Mouse (Mus musculus): ENCODE measurements around the gene Pcnx3. TPM values are rescaled to one million over a fixed set of nuclear protein-coding genes. Genes with fewer than 3 reads are reported as not detected.

Gene Pcnx3
- polyA plus RNA-seq (2015; fragmentation: Nextera tagmentation; extraction: Ambion mirVana): 25.6 and 29.1 TPM in 2 replicates

DNA sequence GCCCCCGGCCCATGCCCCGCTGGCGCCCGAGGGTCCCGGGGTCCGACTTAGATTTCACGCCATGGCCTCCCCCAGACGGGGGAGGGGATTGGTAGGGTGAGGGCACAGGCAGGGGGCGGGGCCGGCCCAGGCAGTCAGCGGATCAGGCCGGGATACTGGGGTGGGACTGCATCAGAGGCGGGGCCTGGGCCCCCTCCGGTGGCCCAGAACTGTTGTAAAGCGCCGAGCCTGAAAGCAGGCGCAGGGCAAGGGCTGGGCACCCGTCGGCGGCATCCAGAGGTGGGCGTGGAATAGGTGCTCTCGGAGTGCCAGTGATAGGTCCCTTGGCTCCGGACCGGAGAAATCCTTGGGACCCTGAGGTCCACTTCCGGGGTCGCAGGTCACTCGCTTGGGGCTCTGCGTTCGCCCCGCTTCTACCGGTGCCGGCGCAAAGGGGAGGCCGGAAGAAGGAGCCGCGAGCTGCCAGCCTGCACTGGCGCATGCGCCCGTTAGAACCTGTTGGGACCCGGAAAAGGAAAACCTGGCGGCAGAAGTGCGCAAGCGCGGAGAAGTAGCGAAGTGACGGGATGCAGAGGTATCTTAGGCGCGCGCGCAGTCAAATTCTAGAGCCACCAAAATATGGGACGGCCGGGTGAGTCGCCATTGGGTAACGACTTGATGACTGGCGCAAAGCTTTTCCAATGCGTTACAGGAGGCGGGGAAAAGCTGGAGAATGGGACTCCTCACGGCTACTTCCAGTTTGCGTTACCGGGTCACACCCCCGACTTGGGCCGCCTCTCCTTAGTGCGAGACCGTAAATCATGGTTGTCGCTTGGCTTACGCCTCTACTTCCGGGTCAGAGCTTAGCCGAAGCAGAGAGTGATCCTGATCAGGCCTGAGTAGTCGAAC, at the start of gene Pcnx3, which contains the start of gene Map3k11:
TSS of gene Pcnx3 (minus strand) at position 709 of the 888 bp plus-strand sequence.
TSS of gene Map3k11 (plus strand) at position 543 of the 888 bp plus-strand sequence.
- under 1% methylated on average over 68 of the region's 69 CpGs for WGBS
- Histone ChIP-seq H3K36me3 (peaks cover 55% of the 10 kb centered on the region), H3K4me1 (replicated peaks) (peaks cover 54% of the 10 kb centered on the region)

DNA sequence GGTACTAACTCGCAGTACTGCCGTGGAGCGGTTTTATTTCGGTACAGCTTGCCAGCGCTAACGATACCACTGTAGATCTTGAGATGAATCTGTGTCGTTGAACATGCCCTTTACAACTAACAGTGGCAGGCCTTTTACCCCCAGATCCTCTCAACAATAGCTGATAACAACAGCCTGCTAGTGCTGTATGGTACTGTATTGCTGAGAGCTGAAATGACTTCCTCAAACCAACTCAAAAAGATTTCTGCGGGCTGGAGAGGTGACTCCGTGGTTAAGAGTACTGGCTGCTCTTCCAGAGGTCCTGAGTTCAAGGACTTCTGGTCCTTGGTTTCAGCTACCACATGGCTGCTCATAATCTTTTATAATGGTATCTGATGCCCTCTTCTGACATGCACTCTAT, 45.6 kb upstream of the Pcnx3 start:
- 83% methylated on average over 9 of the region's 9 CpGs for WGBS
- Histone ChIP-seq H3K9me3 (no peaks in the 10 kb centered on the region), H3K4me3 (replicated peaks) (no peak overlapping the region), H3K4me2 (replicated peaks) (no peak overlapping the region), H3K36me3 (peaks cover 3% of the 10 kb centered on the region; the same call in 1 of the 2 replicates), H3K27me3 (peaks cover 22% of the 10 kb centered on the region), H3K9ac (replicated peaks) (no peak overlapping the region), H3K27ac (no peak overlapping the region), H3K4me1 (replicated peaks) (peaks cover 23% of the 10 kb centered on the region)
- no peak for ATAC-seq

More for the DNA sequence above, at the start of gene Pcnx3, which contains the start of gene Map3k11:
- peak within 1 kb of the TSS; percentile 97 for H3K9ac ChIP-seq (replicated peaks)
- peak; percentile 95 for ATAC-seq
- H3K4me2 ChIP-seq (replicated peaks): peak within 1 kb of the TSS; percentile 100
- H3K9me3 ChIP-seq: no peaks in the 10 kb centered on the region
- H3K27ac ChIP-seq: peak within 1 kb of the TSS; percentile 90
- H3K27me3 ChIP-seq: no peaks in the 10 kb centered on the region
- peak within 1 kb of the TSS; percentile 97 for H3K4me3 ChIP-seq (replicated peaks)

GRCm38 (mm10) chr19:5731264-5731978, 42.7 kb upstream of the Pcnx3 start:
- H3K27ac ChIP-seq: peak overlapping the region; percentile 79
- WGBS: 1% methylated on average over 47 of the region's 47 CpGs

DNA sequence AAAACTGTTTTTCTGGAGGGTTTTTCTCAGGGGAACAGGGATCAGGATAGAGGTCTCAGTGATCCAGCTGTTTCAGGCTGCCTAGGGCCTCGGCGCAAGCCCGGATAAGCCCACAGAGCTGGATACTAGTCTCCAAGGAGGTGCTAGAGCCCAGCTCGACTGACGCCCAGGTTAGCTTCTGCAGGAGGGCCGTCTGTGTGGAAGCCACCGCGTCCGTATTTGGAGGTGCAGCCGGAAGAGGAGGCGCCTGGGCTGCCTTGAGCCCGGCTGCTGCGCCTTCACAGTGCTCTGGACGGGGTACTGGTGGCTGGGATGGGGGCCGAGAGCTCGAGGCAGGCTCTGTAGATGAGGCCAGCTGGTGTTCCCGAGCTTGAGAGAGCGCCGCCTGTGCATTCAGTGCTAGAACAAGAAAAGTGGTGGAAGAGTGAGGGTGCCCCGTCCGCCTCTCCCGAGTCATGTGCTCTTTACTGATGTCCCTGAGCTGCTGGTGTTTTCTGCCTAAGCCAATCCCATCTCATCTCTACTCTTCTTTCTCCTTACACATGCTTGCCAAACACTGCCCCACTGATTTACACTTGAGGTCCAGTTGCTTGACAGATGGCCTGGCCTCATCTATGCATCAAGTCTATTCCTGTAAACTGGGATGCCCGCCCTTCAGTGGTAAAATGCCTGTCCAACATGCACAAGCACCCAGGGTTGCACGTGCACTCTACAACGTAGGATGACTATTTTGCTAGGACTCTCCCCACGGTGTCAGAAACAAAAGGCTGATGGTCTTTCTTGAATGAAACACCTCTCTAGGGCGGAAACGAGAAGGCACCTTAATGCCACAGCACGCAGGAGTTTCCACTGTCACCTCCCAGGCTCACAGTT, 41.8 kb upstream of the Pcnx3 start:
- peak overlapping the region; percentile 99 for H3K9ac ChIP-seq (replicated peaks)
- peak overlapping the region; percentile 97 for H3K4me2 ChIP-seq (replicated peaks)
- no peak for ATAC-seq
- H3K4me3 ChIP-seq (replicated peaks): peak overlapping the region; percentile 95
- H3K27ac ChIP-seq: 0 out of 2 replicates have a peak overlapping the region, but pooled peaks have one; percentile 98
- no peaks in the 10 kb centered on the region for H3K9me3 ChIP-seq
- peaks cover 8% of the 10 kb centered on the region; the same call in 1 of the 2 replicates for H3K27me3 ChIP-seq
- H3K36me3 ChIP-seq: peaks cover 9% of the 10 kb centered on the region
- peaks cover 54% of the 10 kb centered on the region for H3K4me1 ChIP-seq (replicated peaks)
- 75% methylated on average over 29 of the region's 29 CpGs for WGBS

More at GRCm38 (mm10) chr19:5731264-5731978, 42.7 kb upstream of the Pcnx3 start:
- H3K9me3 ChIP-seq: no peaks in the 10 kb centered on the region
- H3K4me2 ChIP-seq (replicated peaks): peak overlapping the region; percentile 97
- peaks cover 45% of the 10 kb centered on the region for H3K4me1 ChIP-seq (replicated peaks)
- ATAC-seq: peak; percentile 84
- peak overlapping the region; percentile 84 for H3K4me3 ChIP-seq (replicated peaks)
- H3K27me3 ChIP-seq: peaks cover 8% of the 10 kb centered on the region; the same call in 1 of the 2 replicates
- H3K36me3 ChIP-seq: peaks cover 5% of the 10 kb centered on the region; the same call in 1 of the 2 replicates
- H3K9ac ChIP-seq (replicated peaks): peak overlapping the region; percentile 82

DNA sequence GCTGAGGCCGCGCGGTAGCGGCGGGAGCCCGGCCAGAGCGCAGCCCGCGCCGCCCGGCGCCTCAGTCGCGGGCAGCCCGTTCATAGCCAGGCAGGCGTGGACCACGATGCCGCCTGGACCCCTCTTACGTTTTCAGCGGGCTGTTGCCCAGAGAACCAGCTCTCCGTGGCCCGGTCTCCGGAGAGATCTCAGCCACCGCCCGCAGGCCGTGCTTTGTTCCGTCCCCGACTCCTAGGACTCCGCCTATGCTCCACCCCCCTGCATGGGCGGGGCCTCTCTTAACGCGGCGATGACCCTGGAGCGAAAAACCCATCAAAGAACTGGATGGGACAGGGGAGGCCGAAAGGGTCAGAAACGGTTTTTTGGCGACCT, 40.7 kb upstream of the Pcnx3 start, which contains the start of gene Fam89b:
TSS of gene Fam89b (minus strand) at position 210 of the 372 bp plus-strand sequence.
- Histone ChIP-seq H3K4me1 (replicated peaks) (peaks cover 65% of the 10 kb centered on the region), H3K27me3 (peaks cover 3% of the 10 kb centered on the region; the same call in 1 of the 2 replicates), H3K4me2 (replicated peaks) (peak within 1 kb of the TSS; percentile 97), H3K27ac (peak within 1 kb of the TSS; percentile 98), H3K4me3 (replicated peaks) (peak within 1 kb of the TSS; percentile 95), H3K9ac (replicated peaks) (peak within 1 kb of the TSS; percentile 99), H3K9me3 (no peaks in the 10 kb centered on the region), H3K36me3 (peaks cover 20% of the 10 kb centered on the region)
- peak; percentile 79 for ATAC-seq
- under 1% methylated on average over 37 of the region's 37 CpGs for WGBS

GRCm38 (mm10) chr19:5728631-5729443, 40.1 kb upstream of the Pcnx3 start:
- H3K4me3 ChIP-seq (replicated peaks): peak overlapping the region; percentile 95
- H3K4me2 ChIP-seq (replicated peaks): peak overlapping the region; percentile 97
- peaks cover 26% of the 10 kb centered on the region for H3K36me3 ChIP-seq
- WGBS: 8% methylated on average over 37 of the region's 37 CpGs
- H3K9me3 ChIP-seq: no peaks in the 10 kb centered on the region
- ATAC-seq: peak; percentile 29
- H3K9ac ChIP-seq (replicated peaks): peak overlapping the region; percentile 99
- peaks cover 66% of the 10 kb centered on the region for H3K4me1 ChIP-seq (replicated peaks)
- H3K27ac ChIP-seq: peak overlapping the region; percentile 98
- no peaks in the 10 kb centered on the region for H3K27me3 ChIP-seq

GRCm38 (mm10) chr19:5727701-5728100, 39.0 kb upstream of the Pcnx3 start:
- no peak overlapping the region for H3K27ac ChIP-seq
- H3K4me1 ChIP-seq (replicated peaks): peaks cover 66% of the 10 kb centered on the region
- peaks cover 33% of the 10 kb centered on the region for H3K36me3 ChIP-seq
- peak overlapping the region; percentile 95 for H3K4me3 ChIP-seq (replicated peaks)
- no peak for ATAC-seq
- no peaks in the 10 kb centered on the region for H3K27me3 ChIP-seq
- H3K4me2 ChIP-seq (replicated peaks): peak overlapping the region; percentile 97
- H3K9ac ChIP-seq (replicated peaks): peak overlapping the region; percentile 99
- WGBS: 4% methylated on average over 14 of the region's 14 CpGs
- no peaks in the 10 kb centered on the region for H3K9me3 ChIP-seq

GRCm38 (mm10) chr19:5726961-5727578, 38.4 kb upstream of the Pcnx3 start:
- Histone ChIP-seq H3K4me1 (replicated peaks) (peaks cover 66% of the 10 kb centered on the region), H3K27ac (no peak overlapping the region), H3K9me3 (no peaks in the 10 kb centered on the region), H3K27me3 (no peaks in the 10 kb centered on the region), H3K4me3 (replicated peaks) (peak overlapping the region; percentile 95), H3K4me2 (replicated peaks) (peak overlapping the region; percentile 97), H3K36me3 (peaks cover 39% of the 10 kb centered on the region), H3K9ac (replicated peaks) (peak overlapping the region; percentile 68)
- ATAC-seq: no peak
- 80% methylated on average over 15 of the region's 15 CpGs for WGBS

DNA sequence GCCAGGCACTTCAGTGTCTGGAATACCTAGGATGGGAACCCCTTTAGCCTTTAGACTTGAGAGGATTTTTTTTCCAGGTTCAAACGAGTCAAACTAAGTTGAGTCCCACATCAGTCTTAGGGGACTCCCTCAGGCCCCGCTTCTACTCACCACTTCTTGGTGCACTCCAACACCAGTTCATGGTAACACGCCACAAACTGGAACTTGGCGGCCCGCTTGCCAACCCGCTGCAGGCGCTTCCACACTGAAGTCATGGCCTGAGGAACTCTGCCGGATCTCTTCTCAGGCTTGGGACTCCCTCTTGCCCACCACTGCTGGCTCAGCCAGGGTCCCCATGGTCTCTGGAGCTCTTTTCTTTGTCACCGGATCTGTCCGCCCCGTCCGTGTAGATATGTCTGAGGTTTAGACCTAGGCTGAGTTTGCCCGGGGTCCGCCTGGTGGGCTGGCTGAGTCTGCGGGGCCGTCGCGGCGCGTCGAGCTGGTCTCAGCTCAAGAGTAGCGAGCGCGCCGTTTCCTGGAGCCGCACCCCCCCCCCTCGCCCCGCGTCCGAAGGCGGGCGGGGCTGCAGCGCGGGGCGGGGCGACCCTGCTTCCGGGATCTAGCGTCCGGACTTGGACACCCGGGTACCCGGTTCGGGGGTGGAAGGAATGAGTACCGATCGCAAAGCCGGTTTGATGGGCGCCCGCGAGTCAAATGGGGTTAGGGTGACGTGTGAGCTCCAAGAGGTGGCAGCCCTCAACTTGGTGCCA, 37.2 kb upstream of the Pcnx3 start, which contains the start of gene Ehbp1l1:
TSS of gene Ehbp1l1 (minus strand) at position 551 of the 749 bp plus-strand sequence.
- no peak for ATAC-seq
- Histone ChIP-seq H3K4me2 (replicated peaks) (peak within 1 kb of the TSS; percentile 97), H3K36me3 (peaks cover 50% of the 10 kb centered on the region)

More for the DNA sequence above, 37.2 kb upstream of the Pcnx3 start, which contains the start of gene Ehbp1l1:
- Histone ChIP-seq H3K27ac (no peak within 1 kb of the TSS), H3K9me3 (no peaks in the 10 kb centered on the region), H3K4me3 (replicated peaks) (peak within 1 kb of the TSS; percentile 95), H3K27me3 (no peaks in the 10 kb centered on the region), H3K4me1 (replicated peaks) (peaks cover 58% of the 10 kb centered on the region), H3K9ac (replicated peaks) (peak within 1 kb of the TSS; percentile 68)
- 17% methylated on average over 41 of the region's 49 CpGs for WGBS

Data from midbrain, embryonic 13.5 days (tissue).